Mouse (Mus musculus) intestine, embryonic 15.5 days (tissue): ENCODE data around the gene Utp20. TPM values are rescaled to one million over a fixed set of nuclear protein-coding genes. Genes with fewer than 3 reads are reported as not detected.
A peak's percentile ranks its signal among the peaks of the same experiment; 100 is the strongest.

Experiments used
- ATAC-seq: fragments of 200-750 bp; cut with Nextera tagmentation; 2 replicates; pipeline ENCODE4 v1.8.0; 2017; ENCODE audit warnings: moderate TSS enrichment, moderate library complexity
- H3K27ac ChIP-seq: fragments of 300-500 bp; sonication (generic); 2 replicates; pipeline ENCODE4 v1.5.1; 2015; ENCODE audit warnings: mild to moderate bottlenecking, inconsistent platforms
- H3K27me3 ChIP-seq: fragments of 300-500 bp; sonication (generic); replicated peaks from 2 replicates; pipeline ENCODE4 v1.6.1; 2015; ENCODE audit warnings: inconsistent platforms
- H3K36me3 ChIP-seq: fragments of 300-500 bp; sonication (generic); 2 replicates; pipeline ENCODE4 v1.6.1; 2015; ENCODE audit warnings: inconsistent platforms
- H3K4me1 ChIP-seq: fragments of 300-500 bp; sonication (generic); replicated peaks from 2 replicates; pipeline ENCODE4 v1.6.1; 2015; ENCODE audit warnings: inconsistent platforms
- H3K4me2 ChIP-seq: fragments of 300-500 bp; sonication (generic); replicated peaks from 2 replicates; pipeline ENCODE4 v1.6.1; 2015; ENCODE audit warnings: mild to moderate bottlenecking, inconsistent platforms
- H3K4me3 ChIP-seq: fragments of 300-500 bp; sonication (generic); replicated peaks from 2 replicates; pipeline ENCODE4 v1.5.1; 2015; ENCODE audit warnings: inconsistent platforms
- H3K9ac ChIP-seq: fragments of 300-500 bp; sonication (generic); 2 replicates; pipeline ENCODE4 v1.6.1; 2015; ENCODE audit warnings: inconsistent platforms
- H3K9me3 ChIP-seq: fragments of 300-500 bp; sonication (generic); 2 replicates; pipeline ENCODE4 v1.6.1; 2016; ENCODE audit warnings: inconsistent platforms
- WGBS: fragments of 180-500 bp; shearing (Covaris S2); methylation state at CpG from one replicate; pipeline ENCODE4 v1.1.7; 2015; 5-methylcytosine and 5-hydroxymethylcytosine counted together
- polyA plus RNA-seq: library from polyadenylated mRNA; unstranded; fragments of >200 nt; fragmentation: Nextera tagmentation; extraction: Ambion mirVana; gene quantifications from 2 replicates; pipeline ENCODE4 v1.2.1, GENCODE M21; 2015

The Utp20 gene
- polyA plus RNA-seq, 1 experiment from 2014 or later = 15.9 TPM

- no peaks in the 10 kb centered on the region for H3K9me3 ChIP-seq
- peak; percentile 44 for ATAC-seq
- peak overlapping the region; percentile 87 for H3K27ac ChIP-seq
- H3K9ac ChIP-seq = peak overlapping the region; percentile 96
- peak overlapping the region; percentile 77 for H3K4me2 ChIP-seq
- no peaks in the 10 kb centered on the region for H3K36me3 ChIP-seq
- peaks cover 8% of the 10 kb centered on the region; the same call in 1 of the 2 replicates for H3K4me1 ChIP-seq
- peak overlapping the region; percentile 97 for H3K4me3 ChIP-seq
- 1% methylated on average over 61 of the region's 61 CpGs for WGBS
- H3K27me3 ChIP-seq = no peaks in the 10 kb centered on the region
These were observed 94.9 kb downstream of the Utp20 start for GRCm38 (mm10) chr10:88731496-88732308.

GRCm38 (mm10) chr10:88730571-88731495 lies 95.8 kb downstream of the Utp20 start, which contains the start of gene Arl1:
Gene Arl1 (plus strand): TSS chr10:88730858.
- H3K4me2 ChIP-seq = peak within 1 kb of the TSS; percentile 77
- ATAC-seq = peak; percentile 97
- WGBS = under 1% methylated on average over 65 of the region's 65 CpGs
- H3K27ac ChIP-seq = peak within 1 kb of the TSS; percentile 87
- H3K9me3 ChIP-seq = no peaks in the 10 kb centered on the region
- H3K4me3 ChIP-seq = peak within 1 kb of the TSS; percentile 97
- peak within 1 kb of the TSS; percentile 96 for H3K9ac ChIP-seq
- H3K36me3 ChIP-seq = no peaks in the 10 kb centered on the region
- peaks cover 8% of the 10 kb centered on the region; the same call in 1 of the 2 replicates for H3K4me1 ChIP-seq
- no peaks in the 10 kb centered on the region for H3K27me3 ChIP-seq

- no peak overlapping the region for H3K4me3 ChIP-seq
- H3K4me2 ChIP-seq = no peak overlapping the region
- no peak for ATAC-seq
- H3K4me1 ChIP-seq = peaks cover 8% of the 10 kb centered on the region; the same call in 1 of the 2 replicates
- no peaks in the 10 kb centered on the region for H3K9me3 ChIP-seq
- H3K9ac ChIP-seq = no peak overlapping the region
- no peaks in the 10 kb centered on the region for H3K27me3 ChIP-seq
- H3K27ac ChIP-seq = no peak overlapping the region
- H3K36me3 ChIP-seq = no peaks in the 10 kb centered on the region
- WGBS = 69% methylated on average over 8 of the region's 8 CpGs
These were observed 98.4 kb downstream of the Utp20 start for GRCm38 (mm10) chr10:88728166-88728565.

- no peaks in the 10 kb centered on the region; the same call in 1 of the 2 replicates for H3K4me1 ChIP-seq
- H3K27ac ChIP-seq = no peak overlapping the region
- H3K27me3 ChIP-seq = no peaks in the 10 kb centered on the region
- no peak overlapping the region for H3K4me3 ChIP-seq
- H3K36me3 ChIP-seq = no peaks in the 10 kb centered on the region
- H3K9ac ChIP-seq = no peak overlapping the region
- ATAC-seq = no peak
- WGBS = 52% methylated on average over 1 of the region's 1 CpGs
- no peaks in the 10 kb centered on the region for H3K9me3 ChIP-seq
- H3K4me2 ChIP-seq = no peak overlapping the region
These were observed 99.5 kb downstream of the Utp20 start for GRCm38 (mm10) chr10:88727128-88727527.

- H3K4me3 ChIP-seq = no peak overlapping the region
- no peak overlapping the region for H3K4me2 ChIP-seq
- H3K27me3 ChIP-seq = no peaks in the 10 kb centered on the region
- H3K9me3 ChIP-seq = no peaks in the 10 kb centered on the region
- no peaks in the 10 kb centered on the region for H3K36me3 ChIP-seq
- 58% methylated on average over 2 of the region's 2 CpGs for WGBS
- ATAC-seq = no peak
- no peaks in the 10 kb centered on the region for H3K4me1 ChIP-seq
- H3K9ac ChIP-seq = no peak overlapping the region
- no peak overlapping the region for H3K27ac ChIP-seq
These were observed 101.3 kb downstream of the Utp20 start for GRCm38 (mm10) chr10:88725343-88725742.

GRCm38 (mm10) chr10:88719618-88720017 lies 107.0 kb downstream of the Utp20 start:
- H3K36me3 ChIP-seq = no peaks in the 10 kb centered on the region
- no peak overlapping the region for H3K27ac ChIP-seq
- ATAC-seq = no peak
- 56% methylated on average over 1 of the region's 1 CpGs for WGBS
- no peak overlapping the region for H3K4me3 ChIP-seq
- no peaks in the 10 kb centered on the region for H3K27me3 ChIP-seq
- no peak overlapping the region for H3K4me2 ChIP-seq
- no peaks in the 10 kb centered on the region for H3K4me1 ChIP-seq
- H3K9me3 ChIP-seq = no peaks in the 10 kb centered on the region
- H3K9ac ChIP-seq = no peak overlapping the region

- no peaks in the 10 kb centered on the region for H3K9me3 ChIP-seq
- no peaks in the 10 kb centered on the region for H3K4me1 ChIP-seq
- no peaks in the 10 kb centered on the region for H3K36me3 ChIP-seq
- ATAC-seq = peak; percentile 28; the same call in 1 of the 2 replicates
- 46% methylated on average over 2 of the region's 2 CpGs for WGBS
- H3K4me2 ChIP-seq = no peak overlapping the region
- H3K27me3 ChIP-seq = no peaks in the 10 kb centered on the region
- no peak overlapping the region for H3K4me3 ChIP-seq
- H3K27ac ChIP-seq = no peak overlapping the region
- no peak overlapping the region for H3K9ac ChIP-seq
These were observed 108.9 kb downstream of the Utp20 start for GRCm38 (mm10) chr10:88717756-88718025.

GRCm38 (mm10) chr10:88716986-88717755 lies 109.4 kb downstream of the Utp20 start:
- H3K4me2 ChIP-seq = no peak overlapping the region
- WGBS = 50% methylated on average over 13 of the region's 13 CpGs
- ATAC-seq = peak; percentile 43

GRCm38 (mm10) chr10:88715621-88716020 lies 111.0 kb downstream of the Utp20 start:
- ATAC-seq = no peak
- no peak overlapping the region for H3K27ac ChIP-seq
- no peak overlapping the region for H3K4me2 ChIP-seq
- H3K9me3 ChIP-seq = no peaks in the 10 kb centered on the region
- 82% methylated on average over 6 of the region's 6 CpGs for WGBS
- H3K4me1 ChIP-seq = no peaks in the 10 kb centered on the region
- H3K9ac ChIP-seq = no peak overlapping the region
- H3K27me3 ChIP-seq = no peaks in the 10 kb centered on the region
- no peak overlapping the region for H3K4me3 ChIP-seq
- no peaks in the 10 kb centered on the region for H3K36me3 ChIP-seq

More at GRCm38 (mm10) chr10:88716986-88717755, 109.4 kb downstream of the Utp20 start:
- no peak overlapping the region for H3K4me3 ChIP-seq
- no peaks in the 10 kb centered on the region for H3K27me3 ChIP-seq
- H3K36me3 ChIP-seq = no peaks in the 10 kb centered on the region
- no peaks in the 10 kb centered on the region for H3K4me1 ChIP-seq
- H3K9ac ChIP-seq = no peak overlapping the region
- H3K9me3 ChIP-seq = no peaks in the 10 kb centered on the region
- no peak overlapping the region for H3K27ac ChIP-seq

- WGBS = 80% methylated on average over 4 of the region's 4 CpGs
- H3K4me2 ChIP-seq = no peak overlapping the region
- no peak overlapping the region for H3K4me3 ChIP-seq
- H3K27ac ChIP-seq = no peak overlapping the region
- no peaks in the 10 kb centered on the region for H3K9me3 ChIP-seq
- ATAC-seq = no peak
- no peaks in the 10 kb centered on the region for H3K36me3 ChIP-seq
- H3K27me3 ChIP-seq = no peaks in the 10 kb centered on the region
- no peak overlapping the region for H3K9ac ChIP-seq
- H3K4me1 ChIP-seq = no peaks in the 10 kb centered on the region
These were observed 111.9 kb downstream of the Utp20 start for GRCm38 (mm10) chr10:88714744-88715143.

GRCm38 (mm10) chr10:88712359-88712758 lies 114.2 kb downstream of the Utp20 start:
- H3K36me3 ChIP-seq = no peaks in the 10 kb centered on the region
- no peak overlapping the region for H3K4me2 ChIP-seq
- ATAC-seq = no peak
- H3K4me1 ChIP-seq = no peaks in the 10 kb centered on the region
- H3K27me3 ChIP-seq = no peaks in the 10 kb centered on the region
- no peak overlapping the region for H3K4me3 ChIP-seq
- H3K9me3 ChIP-seq = no peaks in the 10 kb centered on the region
- WGBS = 77% methylated on average over 6 of the region's 6 CpGs
- H3K27ac ChIP-seq = no peak overlapping the region
- H3K9ac ChIP-seq = no peak overlapping the region
